Mouse (Mus musculus) lung, postnatal 0 days (tissue): ENCODE measurements around the gene Scd2. TPM values are rescaled to one million over a fixed set of nuclear protein-coding genes. Genes with fewer than 3 reads are reported as not detected.
"Not testable (repeated sequence)": the region's sequence is repeated elsewhere in the genome, so short reads cannot be mapped to it uniquely, and the experiment has no call there.

Experiments used
- ATAC-seq: fragments of 200-750 bp; cut with Nextera tagmentation; 2 replicates; pipeline ENCODE4 v1.8.0; 2017; ENCODE audit warnings: moderate library complexity
- DNase-seq: peaks from one replicate; pipeline ENCODE4 v3.0.0-alpha.2; 2016; ENCODE audit warnings: low spot score
- H3K27ac ChIP-seq: fragments of 300-500 bp; sonication (generic); 2 replicates; pipeline ENCODE4 v1.5.1; 2014; ENCODE audit warnings: antibody characterized with exemption, mild to moderate bottlenecking, low read length, mixed read lengths
- H3K27me3 ChIP-seq: fragments of 300-500 bp; sonication (generic); replicated peaks from 2 replicates; pipeline ENCODE4 v1.6.1; 2014; ENCODE audit warnings: low read length, mixed read lengths; ENCODE audit not compliant: insufficient read depth
- H3K36me3 ChIP-seq: fragments of 300-500 bp; sonication (generic); 2 replicates; pipeline ENCODE4 v1.6.1; 2014; ENCODE audit warnings: low read length, mixed read lengths; ENCODE audit not compliant: insufficient read depth
- H3K4me1 ChIP-seq: fragments of 300-500 bp; sonication (generic); 2 replicates; pipeline ENCODE4 v1.6.1; 2014; ENCODE audit warnings: antibody characterized with exemption, low read depth, low read length, mixed read lengths; ENCODE audit not compliant: insufficient read depth
- H3K4me2 ChIP-seq: fragments of 300-500 bp; sonication (generic); replicated peaks from 2 replicates; pipeline ENCODE4 v1.6.1; 2014; ENCODE audit warnings: low read depth, mild to moderate bottlenecking, low read length, moderate library complexity, mixed read lengths
- H3K4me3 ChIP-seq: fragments of 300-500 bp; sonication (generic); 2 replicates; pipeline ENCODE4 v1.5.1; 2014; ENCODE audit warnings: low read depth, low read length
- H3K9ac ChIP-seq: fragments of 300-500 bp; sonication (generic); replicated peaks from 2 replicates; pipeline ENCODE4 v1.6.1; 2014; ENCODE audit warnings: low read depth, mild to moderate bottlenecking
- H3K9me3 ChIP-seq: fragments of 300-500 bp; sonication (generic); 2 replicates; pipeline ENCODE4 v1.6.1; 2016; ENCODE audit warnings: low read length, mixed read lengths
- CTCF ChIP-seq: IDR thresholded peaks from 2 replicates; pipeline ENCODE4 v1.5.1; 2016; ENCODE audit warnings: antibody characterized with exemption, mild to moderate bottlenecking
- EP300 ChIP-seq: IDR thresholded peaks from 2 replicates; pipeline ENCODE4 v1.6.1; 2016; ENCODE audit warnings: antibody characterized with exemption, mild to moderate bottlenecking, control low read depth
- WGBS: fragments of 180-500 bp; shearing (Covaris S2); extraction: QIAGEN DNeasy Blood & Tissue Kit; methylation state at CpG from one replicate; pipeline ENCODE4 v1.1.7; 2014; 5-methylcytosine and 5-hydroxymethylcytosine counted together
- polyA plus RNA-seq: library from polyadenylated mRNA; unstranded; fragments of >200 nt; fragmentation: Nextera tagmentation; extraction: Ambion mirVana; gene quantifications from 2 replicates; pipeline ENCODE4 v1.2.1, GENCODE M21; 2015

Gene Scd2
- polyA plus RNA-seq, 1 experiment from 2014 or later = 99.3 TPM

GRCm38 (mm10) chr19:44306171-44306570, 12.7 kb downstream of the Scd2 start:
- peaks cover 4% of the 10 kb centered on the region; the same call in 1 of the 2 replicates for H3K4me1 ChIP-seq
- H3K36me3 ChIP-seq = peaks cover 55% of the 10 kb centered on the region
- H3K4me3 ChIP-seq = no peak overlapping the region
- no peak overlapping the region for H3K9ac ChIP-seq
- DNase-seq (no peak), ATAC-seq (no peak)
- TF ChIP-seq CTCF (no peak), EP300 (no peak)
- H3K9me3 ChIP-seq = no peaks in the 10 kb centered on the region
- H3K27ac ChIP-seq = no peak overlapping the region
- 57% methylated on average over 7 of the region's 7 CpGs for WGBS
- H3K4me2 ChIP-seq = no peak overlapping the region
- no peaks in the 10 kb centered on the region for H3K27me3 ChIP-seq

DNA sequence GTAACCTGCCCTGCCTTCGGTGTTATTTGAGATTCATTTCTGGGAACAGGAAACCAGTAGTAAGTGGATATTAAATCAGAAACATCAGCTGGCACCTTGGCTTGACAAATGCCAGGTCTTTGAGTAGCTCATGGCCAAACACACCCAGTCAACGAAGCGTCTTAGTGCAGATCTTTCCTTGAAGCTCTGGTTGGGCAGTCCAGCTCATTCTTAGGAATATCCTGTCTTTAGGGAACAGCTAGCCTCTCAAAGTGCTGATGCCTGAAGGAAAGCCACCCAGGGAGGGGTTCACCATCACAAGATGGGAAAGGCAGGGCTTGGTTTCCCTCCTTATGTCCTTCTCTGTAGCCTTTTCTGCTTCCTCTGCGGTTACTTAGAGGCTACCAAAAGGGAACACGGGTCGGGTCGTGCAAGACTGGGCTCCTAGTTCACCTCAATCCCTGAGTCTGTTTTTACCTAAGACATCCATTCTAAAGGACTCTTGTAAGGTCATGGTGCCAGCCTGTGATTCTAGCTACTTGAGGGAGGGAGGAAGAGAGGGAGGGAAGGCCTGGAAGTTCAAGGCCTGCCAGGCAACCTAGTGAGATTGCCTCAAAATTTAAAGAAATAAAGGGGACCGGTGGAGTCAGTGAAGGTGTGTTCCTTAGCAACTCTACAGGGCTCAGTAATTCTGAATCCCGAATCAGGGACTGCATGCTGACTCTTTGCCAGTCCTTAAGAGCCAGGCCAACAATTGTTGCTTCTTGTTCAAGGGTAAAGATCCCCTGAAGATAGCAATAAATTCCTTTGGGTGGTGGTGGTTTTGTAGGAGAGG, 13.8 kb downstream of the Scd2 start:
- no peak for DNase-seq
- WGBS = 69% methylated on average over 9 of the region's 9 CpGs

GRCm38 (mm10) chr19:44307915-44308470, 14.5 kb downstream of the Scd2 start:
- WGBS = 70% methylated on average over 6 of the region's 6 CpGs
- Histone ChIP-seq H3K4me2 (no peak overlapping the region), H3K27ac (no peak overlapping the region), H3K4me1 (peaks cover 4% of the 10 kb centered on the region; the same call in 1 of the 2 replicates), H3K4me3 (no peak overlapping the region), H3K27me3 (no peaks in the 10 kb centered on the region), H3K9ac (no peak overlapping the region), H3K36me3 (peaks cover 39% of the 10 kb centered on the region), H3K9me3 (no peaks in the 10 kb centered on the region)
- ATAC-seq = no peak
- DNase-seq = no peak
- TF ChIP-seq CTCF (no peak), EP300 (no peak)

More for the DNA sequence above, 13.8 kb downstream of the Scd2 start:
- Histone ChIP-seq H3K4me1 (peaks cover 4% of the 10 kb centered on the region; the same call in 1 of the 2 replicates), H3K9me3 (no peaks in the 10 kb centered on the region), H3K4me2 (no peak overlapping the region), H3K4me3 (no peak overlapping the region), H3K27me3 (no peaks in the 10 kb centered on the region), H3K36me3 (peaks cover 46% of the 10 kb centered on the region), H3K27ac (peak overlapping the region; percentile 20; the same call in 1 of the 2 replicates), H3K9ac (no peak overlapping the region)
- ATAC-seq = no peak
- TF ChIP-seq EP300 (no peak), CTCF (no peak)

DNA sequence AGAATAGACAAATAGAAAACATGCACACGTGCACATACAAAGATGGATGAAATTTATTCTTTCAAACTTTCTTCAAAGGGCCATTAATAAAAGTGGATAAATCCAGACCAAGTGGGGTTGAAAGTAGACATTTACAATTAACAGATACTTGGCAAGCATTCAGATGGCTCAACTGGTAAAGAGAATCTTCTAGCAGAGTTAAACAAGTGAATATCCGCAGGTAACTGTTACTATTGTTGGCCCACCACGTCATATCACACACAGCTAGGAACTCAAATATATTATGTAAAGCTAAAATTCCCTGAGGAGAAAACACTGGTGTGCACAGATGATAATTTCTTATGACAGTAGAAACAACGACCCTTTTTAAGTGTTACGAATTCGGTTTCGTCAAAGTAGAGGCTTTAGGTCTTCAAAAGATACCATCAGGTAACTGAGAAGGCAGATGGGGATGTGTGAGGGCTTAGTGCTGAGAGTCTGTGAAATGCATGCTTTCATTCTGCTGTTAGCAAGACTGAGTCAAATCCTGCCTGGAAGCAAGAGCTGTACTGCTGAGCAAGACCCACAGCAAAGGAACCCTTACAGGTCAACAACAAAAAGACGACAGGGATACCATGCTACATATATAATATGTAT, 15.3 kb downstream of the Scd2 start:
- 81% methylated on average over 8 of the region's 8 CpGs for WGBS
- no peak overlapping the region for H3K27ac ChIP-seq
- H3K27me3 ChIP-seq = no peaks in the 10 kb centered on the region
- H3K4me3 ChIP-seq = no peak overlapping the region
- DNase-seq (no peak), ATAC-seq (no peak)
- no peaks in the 10 kb centered on the region for H3K9me3 ChIP-seq
- no peak overlapping the region for H3K9ac ChIP-seq
- TF ChIP-seq EP300 (no peak), CTCF (no peak)
- H3K36me3 ChIP-seq = peaks cover 32% of the 10 kb centered on the region; the same call in 1 of the 2 replicates
- H3K4me2 ChIP-seq = no peak overlapping the region
- H3K4me1 ChIP-seq = peaks cover 4% of the 10 kb centered on the region; the same call in 1 of the 2 replicates

DNA sequence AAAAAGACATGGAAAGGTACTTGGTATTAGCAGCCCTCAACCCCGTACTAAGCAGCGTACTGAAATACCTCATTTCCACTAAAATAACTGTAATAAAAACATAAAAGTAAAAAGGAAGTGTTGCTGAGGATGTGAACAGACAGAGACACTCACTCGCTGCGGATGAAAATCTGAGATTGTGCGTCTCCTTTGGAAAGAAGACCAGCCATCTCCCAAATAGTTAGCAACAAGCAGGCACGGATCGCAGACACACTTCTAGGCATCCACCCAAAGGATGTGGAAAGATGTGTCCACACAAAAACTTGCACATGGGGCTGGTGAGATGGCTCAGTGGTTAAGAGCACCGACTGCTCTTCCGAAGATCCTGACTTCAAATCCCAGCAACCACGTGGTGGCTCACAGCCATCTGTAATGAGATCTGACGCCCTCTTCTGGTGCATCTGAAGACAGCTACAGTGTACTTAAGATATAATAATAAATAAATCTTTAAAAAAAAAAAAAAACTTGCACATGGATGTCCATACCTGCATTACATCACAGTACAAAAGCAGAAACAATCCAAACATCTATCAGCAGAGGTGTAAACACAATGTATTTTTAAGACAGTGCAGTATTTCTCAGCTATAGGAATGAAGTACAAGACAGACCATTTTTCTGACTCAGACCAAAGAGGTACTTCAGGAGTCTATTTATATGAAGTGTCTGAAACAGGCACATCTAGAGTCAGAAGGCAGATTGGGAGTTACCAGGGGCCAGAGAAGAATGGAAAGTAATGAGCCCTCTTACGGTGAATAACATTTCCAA, 16.1 kb downstream of the Scd2 start:
- Histone ChIP-seq H3K4me3 (no peak overlapping the region), H3K36me3 (peaks cover 24% of the 10 kb centered on the region; the same call in 1 of the 2 replicates), H3K9me3 (no peaks in the 10 kb centered on the region), H3K4me1 (peaks cover 8% of the 10 kb centered on the region; the same call in 1 of the 2 replicates), H3K4me2 (no peak overlapping the region), H3K27ac (no peak overlapping the region), H3K9ac (no peak overlapping the region), H3K27me3 (no peaks in the 10 kb centered on the region)
- no peak for TF ChIP-seq EP300
- TF ChIP-seq CTCF = peak; percentile 31
- DNase-seq = no peak
- 77% methylated on average over 12 of the region's 12 CpGs for WGBS
- ATAC-seq = no peak

DNA sequence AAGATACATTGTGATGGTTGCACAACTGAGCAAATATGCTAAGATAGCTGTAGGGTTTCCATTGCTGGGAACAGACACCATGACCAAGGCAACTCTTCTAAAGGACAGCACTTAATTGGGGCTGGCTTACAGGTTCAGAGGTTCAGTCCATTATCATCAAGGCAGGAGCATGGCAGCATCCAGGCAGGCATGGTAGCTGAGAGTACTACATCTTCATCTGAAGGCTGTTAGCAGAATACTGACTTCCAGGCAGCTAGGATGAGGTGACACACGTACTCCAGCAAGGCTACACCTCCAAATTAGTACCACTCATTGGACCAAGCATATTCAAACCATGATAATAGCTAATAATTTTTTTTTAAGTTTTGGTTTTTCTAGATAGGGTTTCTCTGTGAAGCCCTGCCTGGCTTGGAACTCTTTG, 16.7 kb downstream of the Scd2 start:
- not testable (repeated sequence) for ATAC-seq, H3K27ac ChIP-seq, H3K9me3 ChIP-seq, H3K9ac ChIP-seq, H3K4me3 ChIP-seq, H3K27me3 ChIP-seq, DNase-seq, H3K4me2 ChIP-seq
- Histone ChIP-seq H3K4me1 (peaks cover 11% of the 10 kb centered on the region; the same call in 1 of the 2 replicates), H3K36me3 (peaks cover 18% of the 10 kb centered on the region; the same call in 1 of the 2 replicates)
- 85% methylated on average over 1 of the region's 1 CpGs for WGBS
